Mouse (Mus musculus) C2C12 (cell line): ENCODE data around the gene Fndc7.

ENCODE experiments used
- CEBPB ChIP-seq: IDR thresholded peaks from one replicate; pipeline ENCODE4 v1.6.1; 2011; ENCODE audit warnings: low read depth, mild to moderate bottlenecking, control low read depth, moderate library complexity
- CTCF ChIP-seq: IDR thresholded peaks from one replicate; pipeline ENCODE4 v1.5.1; 2011; ENCODE audit not compliant: control insufficient read depth, insufficient read depth, insufficient read length
- FOSL1 ChIP-seq: IDR thresholded peaks from one replicate; pipeline ENCODE4 v1.8.0; 2011; ENCODE audit warnings: mild to moderate bottlenecking, low read length; ENCODE audit not compliant: poor library complexity, insufficient read depth, severe bottlenecking
- MAX ChIP-seq: IDR thresholded peaks from one replicate; pipeline ENCODE4 v1.6.1; 2011; ENCODE audit warnings: mild to moderate bottlenecking, control low read depth
- MYOD1 ChIP-seq: IDR thresholded peaks from one replicate; pipeline ENCODE4 v1.6.1; 2011; ENCODE audit warnings: low read depth; ENCODE audit not compliant: control insufficient read depth, insufficient read length
- MYOG ChIP-seq: IDR thresholded peaks from one replicate; pipeline ENCODE4 v1.6.1; 2011; ENCODE audit not compliant: control insufficient read depth, insufficient read length; ENCODE audit errors: extremely low read depth
- USF1 ChIP-seq: IDR thresholded peaks from one replicate; pipeline ENCODE4 v1.6.1; 2011; ENCODE audit warnings: low read depth, mild to moderate bottlenecking, control low read depth, moderate library complexity

DNA sequence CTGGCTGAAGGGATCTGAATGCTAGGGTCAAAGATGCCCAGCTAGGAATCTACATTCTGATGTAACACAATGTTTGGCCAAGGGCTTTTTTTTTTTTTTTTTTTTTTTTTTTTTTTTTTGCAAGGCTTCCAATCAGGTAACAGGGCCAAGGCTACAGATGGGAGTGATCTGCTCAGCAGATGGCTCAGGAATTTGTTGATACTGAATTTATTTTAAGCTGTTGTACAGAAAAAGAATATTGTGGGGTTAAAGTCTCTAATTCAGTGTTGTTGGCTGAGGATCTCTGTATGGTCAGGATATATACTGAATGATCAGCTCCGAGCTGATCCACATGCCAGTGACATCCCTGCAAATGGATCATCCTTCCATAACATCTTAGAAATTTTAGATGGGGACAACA lies 26.2 kb upstream of the Fndc7 start:
- TF ChIP-seq CTCF (no peak), MAX (no peak), USF1 (no peak), FOSL1 (no peak), MYOG (no peak), CEBPB (no peak), MYOD1 (no peak)
